In genomic region chr7:68975580-68975894, GRCm38 (mm10) we compare ENCODE assay signal across 17 mouse cellular contexts.
"Had no signal": no experiment of that assay in that cellular context is flagged by ENCODE, and none has a peak within 500 bp of the region (broad histone marks: within the 10 kb centered on the region; RNA-seq: fewer than 3 reads in every experiment).

No protein-coding gene starts in this region.

- H3K27ac ChIP-seq: intestine, embryonic 15.5 days; limb, embryonic 12.5 days; limb, embryonic 15.5 days; liver, embryonic 12.5 days; liver, embryonic 15.5 days; midbrain, embryonic 13.5 days; neural tube, embryonic 13.5 days; stomach, embryonic 15.5 days had no signal

- H3K27me3 ChIP-seq: intestine, embryonic 15.5 days; limb, embryonic 15.5 days; liver, embryonic 12.5 days; liver, embryonic 15.5 days; midbrain, embryonic 13.5 days; neural tube, embryonic 13.5 days; stomach, embryonic 15.5 days had no signal

- H3K9ac ChIP-seq: intestine, embryonic 15.5 days; limb, embryonic 12.5 days; limb, embryonic 15.5 days; liver, embryonic 12.5 days; liver, embryonic 15.5 days; midbrain, embryonic 13.5 days; neural tube, embryonic 13.5 days; stomach, embryonic 15.5 days had no signal

- ATAC-seq: intestine, embryonic 15.5 days; liver, embryonic 12.5 days; midbrain, embryonic 13.5 days had no signal

- H3K9me3 ChIP-seq: intestine, embryonic 15.5 days; limb, embryonic 12.5 days; limb, embryonic 15.5 days; liver, embryonic 12.5 days; liver, embryonic 15.5 days; midbrain, embryonic 13.5 days; neural tube, embryonic 13.5 days; stomach, embryonic 15.5 days had no signal

- H3K4me2 ChIP-seq: intestine, embryonic 15.5 days; limb, embryonic 12.5 days; limb, embryonic 15.5 days; liver, embryonic 12.5 days; liver, embryonic 15.5 days; midbrain, embryonic 13.5 days; neural tube, embryonic 13.5 days; stomach, embryonic 15.5 days had no signal

- H3K4me1 ChIP-seq: limb, embryonic 15.5 days; liver, embryonic 12.5 days; liver, embryonic 15.5 days; neural tube, embryonic 13.5 days; stomach, embryonic 15.5 days had no signal

- H3K36me3 ChIP-seq: intestine, embryonic 15.5 days; limb, embryonic 12.5 days; limb, embryonic 15.5 days; liver, embryonic 12.5 days; liver, embryonic 15.5 days; midbrain, embryonic 13.5 days; neural tube, embryonic 13.5 days; stomach, embryonic 15.5 days had no signal

- DNase-seq: kidney, postnatal 10 days; kidney, postnatal 4 days; left cerebral cortex, postnatal 4 days; lung, postnatal 10 days; lung, postnatal 4 days; retina, postnatal 1 day; right cerebral cortex, postnatal 25 days; spleen, adult 18-20 months; thymus, postnatal 25 days had no signal

- H3K4me3 ChIP-seq: intestine, embryonic 15.5 days; limb, embryonic 12.5 days; limb, embryonic 15.5 days; liver, embryonic 12.5 days; liver, embryonic 15.5 days; midbrain, embryonic 13.5 days; neural tube, embryonic 13.5 days; stomach, embryonic 15.5 days had no signal
